Mouse (Mus musculus): ENCODE measurements around the gene Atf7. TPM values are rescaled to one million over a fixed set of nuclear protein-coding genes. Genes with fewer than 3 reads are reported as not detected.

The Atf7 gene
- polyA plus RNA-seq, 1 experiment from 2014 or later: 33.7 TPM

GRCm38 (mm10) chr15:102519211-102520141 is 105.8 kb downstream of the Atf7 start:
- Histone ChIP-seq H3K4me1 (peaks cover 26% of the 10 kb centered on the region), H3K4me3 (peak overlapping the region; percentile 53), H3K36me3 (peaks cover 34% of the 10 kb centered on the region), H3K9me3 (no peaks in the 10 kb centered on the region), H3K27me3 (no peaks in the 10 kb centered on the region), H3K27ac (peak overlapping the region; percentile 99; the same call in 1 of the 2 replicates), H3K4me2 (replicated peaks) (peak overlapping the region; percentile 86), H3K9ac (peak overlapping the region; percentile 81)
- 68% methylated on average over 17 of the region's 17 CpGs for WGBS
- ATAC-seq (ENCODE audit: insufficient number of reproducible peaks, insufficient read depth, low FRiP score, low TSS enrichment): no peak

GRCm38 (mm10) chr15:102518859-102519201 is 106.4 kb downstream of the Atf7 start:
- WGBS: 15% methylated on average over 9 of the region's 9 CpGs
- no peaks in the 10 kb centered on the region for H3K27me3 ChIP-seq
- peak overlapping the region; percentile 81 for H3K9ac ChIP-seq
- no peak for ATAC-seq (ENCODE audit: insufficient number of reproducible peaks, insufficient read depth, low FRiP score, low TSS enrichment)
- H3K4me3 ChIP-seq: peak overlapping the region; percentile 53
- peaks cover 28% of the 10 kb centered on the region for H3K36me3 ChIP-seq
- no peaks in the 10 kb centered on the region for H3K9me3 ChIP-seq
- H3K4me1 ChIP-seq: peaks cover 26% of the 10 kb centered on the region
- H3K27ac ChIP-seq: peak overlapping the region; percentile 99
- H3K4me2 ChIP-seq (replicated peaks): peak overlapping the region; percentile 86

GRCm38 (mm10) chr15:102517976-102518858 is 107.0 kb downstream of the Atf7 start, which contains the start of gene Tarbp2:
TSS of gene Tarbp2 (plus strand) at chr15:102518192.
- H3K27ac ChIP-seq: peak within 1 kb of the TSS; percentile 99
- no peaks in the 10 kb centered on the region for H3K9me3 ChIP-seq
- peak within 1 kb of the TSS; percentile 86 for H3K4me2 ChIP-seq (replicated peaks)
- H3K4me1 ChIP-seq: peaks cover 26% of the 10 kb centered on the region
- WGBS: under 1% methylated on average over 60 of the region's 60 CpGs
- peak within 1 kb of the TSS; percentile 53 for H3K4me3 ChIP-seq
- no peaks in the 10 kb centered on the region for H3K27me3 ChIP-seq
- peak; percentile 93 for ATAC-seq (ENCODE audit: insufficient number of reproducible peaks, insufficient read depth, low FRiP score, low TSS enrichment)
- peak within 1 kb of the TSS; percentile 81 for H3K9ac ChIP-seq
- peaks cover 25% of the 10 kb centered on the region for H3K36me3 ChIP-seq

GRCm38 (mm10) chr15:102517631-102517975 is 107.7 kb downstream of the Atf7 start:
- H3K27ac ChIP-seq: peak overlapping the region; percentile 78
- no peaks in the 10 kb centered on the region for H3K9me3 ChIP-seq
- H3K4me3 ChIP-seq: peak overlapping the region; percentile 53
- peaks cover 28% of the 10 kb centered on the region for H3K4me1 ChIP-seq
- H3K27me3 ChIP-seq: no peaks in the 10 kb centered on the region
- WGBS: under 1% methylated on average over 10 of the region's 10 CpGs
- ATAC-seq (ENCODE audit: insufficient number of reproducible peaks, insufficient read depth, low FRiP score, low TSS enrichment): no peak
- H3K4me2 ChIP-seq (replicated peaks): peak overlapping the region; percentile 86
- peaks cover 20% of the 10 kb centered on the region for H3K36me3 ChIP-seq
- peak overlapping the region; percentile 72 for H3K9ac ChIP-seq

GRCm38 (mm10) chr15:102516728-102517404 is 108.4 kb downstream of the Atf7 start, which contains the start of gene Map3k12:
TSS of gene Map3k12 (minus strand) at chr15:102517064.
- H3K36me3 ChIP-seq: peaks cover 14% of the 10 kb centered on the region; the same call in 1 of the 2 replicates
- peak within 1 kb of the TSS; percentile 86 for H3K4me2 ChIP-seq (replicated peaks)
- H3K27me3 ChIP-seq: no peaks in the 10 kb centered on the region
- H3K4me1 ChIP-seq: peaks cover 35% of the 10 kb centered on the region
- peak within 1 kb of the TSS; percentile 99 for H3K27ac ChIP-seq
- peak; percentile 11; the same call in 1 of the 2 replicates for ATAC-seq (ENCODE audit: insufficient number of reproducible peaks, insufficient read depth, low FRiP score, low TSS enrichment)
- H3K4me3 ChIP-seq: peak within 1 kb of the TSS; percentile 53
- peak within 1 kb of the TSS; percentile 72 for H3K9ac ChIP-seq
- WGBS: 1% methylated on average over 43 of the region's 43 CpGs
- H3K9me3 ChIP-seq: no peaks in the 10 kb centered on the region

GRCm38 (mm10) chr15:102516293-102516692 is 109.0 kb downstream of the Atf7 start:
- Histone ChIP-seq H3K9ac (peak overlapping the region; percentile 72), H3K27ac (peak overlapping the region; percentile 78), H3K4me2 (replicated peaks) (peak overlapping the region; percentile 86), H3K36me3 (peaks cover 10% of the 10 kb centered on the region; the same call in 1 of the 2 replicates), H3K4me1 (peaks cover 41% of the 10 kb centered on the region), H3K4me3 (peak overlapping the region; percentile 53), H3K9me3 (no peaks in the 10 kb centered on the region), H3K27me3 (no peaks in the 10 kb centered on the region)
- WGBS: under 1% methylated on average over 12 of the region's 12 CpGs
- no peak; the same call in 1 of the 2 replicates for ATAC-seq (ENCODE audit: insufficient number of reproducible peaks, insufficient read depth, low FRiP score, low TSS enrichment)

GRCm38 (mm10) chr15:102515791-102516190 is 109.5 kb downstream of the Atf7 start:
- Histone ChIP-seq H3K36me3 (peaks cover 7% of the 10 kb centered on the region; the same call in 1 of the 2 replicates), H3K27me3 (no peaks in the 10 kb centered on the region), H3K4me2 (replicated peaks) (peak overlapping the region; percentile 86), H3K4me1 (peaks cover 46% of the 10 kb centered on the region), H3K9me3 (no peaks in the 10 kb centered on the region), H3K27ac (peak overlapping the region; percentile 78), H3K9ac (peak overlapping the region; percentile 72), H3K4me3 (peak overlapping the region; percentile 53)
- 43% methylated on average over 4 of the region's 4 CpGs for WGBS
- no peak for ATAC-seq (ENCODE audit: insufficient number of reproducible peaks, insufficient read depth, low FRiP score, low TSS enrichment)

- Histone ChIP-seq H3K27ac (no peak overlapping the region), H3K4me3 (peak overlapping the region; percentile 53; the same call in 1 of the 2 replicates), H3K27me3 (no peaks in the 10 kb centered on the region), H3K4me1 (peaks cover 47% of the 10 kb centered on the region), H3K36me3 (0 out of 2 replicates have a peak, but pooled peaks cover 2% of the 10 kb centered on the region), H3K9ac (no peak overlapping the region), H3K4me2 (replicated peaks) (peak overlapping the region; percentile 86), H3K9me3 (no peaks in the 10 kb centered on the region)
- no peak for ATAC-seq (ENCODE audit: insufficient number of reproducible peaks, insufficient read depth, low FRiP score, low TSS enrichment)
- 90% methylated on average over 2 of the region's 2 CpGs for WGBS
Measured at GRCm38 (mm10) chr15:102515261-102515660, 110.0 kb downstream of the Atf7 start.

- Histone ChIP-seq H3K27ac (peak overlapping the region; percentile 89; the same call in 1 of the 2 replicates), H3K4me1 (peaks cover 44% of the 10 kb centered on the region), H3K4me3 (no peak overlapping the region), H3K27me3 (no peaks in the 10 kb centered on the region), H3K9ac (no peak overlapping the region), H3K4me2 (replicated peaks) (no peak overlapping the region), H3K9me3 (no peaks in the 10 kb centered on the region), H3K36me3 (no peaks in the 10 kb centered on the region)
- ATAC-seq (ENCODE audit: insufficient number of reproducible peaks, insufficient read depth, low FRiP score, low TSS enrichment): no peak
- WGBS: 81% methylated on average over 3 of the region's 3 CpGs
Measured at GRCm38 (mm10) chr15:102513004-102513403, 112.3 kb downstream of the Atf7 start.

GRCm38 (mm10) chr15:102512471-102512870 is 112.8 kb downstream of the Atf7 start:
- Histone ChIP-seq H3K4me3 (no peak overlapping the region), H3K36me3 (no peaks in the 10 kb centered on the region), H3K27ac (peak overlapping the region; percentile 89; the same call in 1 of the 2 replicates), H3K9me3 (no peaks in the 10 kb centered on the region), H3K4me1 (peaks cover 44% of the 10 kb centered on the region), H3K9ac (no peak overlapping the region), H3K27me3 (no peaks in the 10 kb centered on the region), H3K4me2 (replicated peaks) (no peak overlapping the region)
- ATAC-seq (ENCODE audit: insufficient number of reproducible peaks, insufficient read depth, low FRiP score, low TSS enrichment): no peak

- Histone ChIP-seq H3K4me1 (peaks cover 44% of the 10 kb centered on the region), H3K4me3 (no peak overlapping the region)
Measured at GRCm38 (mm10) chr15:102512010-102512409, 113.3 kb downstream of the Atf7 start.

More at GRCm38 (mm10) chr15:102512010-102512409, 113.3 kb downstream of the Atf7 start:
- Histone ChIP-seq H3K27ac (peak overlapping the region; percentile 89), H3K27me3 (no peaks in the 10 kb centered on the region), H3K4me2 (replicated peaks) (peak overlapping the region; percentile 76), H3K9ac (peak overlapping the region; percentile 33), H3K9me3 (no peaks in the 10 kb centered on the region), H3K36me3 (no peaks in the 10 kb centered on the region)
- no peak for ATAC-seq (ENCODE audit: insufficient number of reproducible peaks, insufficient read depth, low FRiP score, low TSS enrichment)
- WGBS: 22% methylated on average over 5 of the region's 5 CpGs
